ENCODE assay signal across 21 mouse cellular contexts in the genomic region with DNA sequence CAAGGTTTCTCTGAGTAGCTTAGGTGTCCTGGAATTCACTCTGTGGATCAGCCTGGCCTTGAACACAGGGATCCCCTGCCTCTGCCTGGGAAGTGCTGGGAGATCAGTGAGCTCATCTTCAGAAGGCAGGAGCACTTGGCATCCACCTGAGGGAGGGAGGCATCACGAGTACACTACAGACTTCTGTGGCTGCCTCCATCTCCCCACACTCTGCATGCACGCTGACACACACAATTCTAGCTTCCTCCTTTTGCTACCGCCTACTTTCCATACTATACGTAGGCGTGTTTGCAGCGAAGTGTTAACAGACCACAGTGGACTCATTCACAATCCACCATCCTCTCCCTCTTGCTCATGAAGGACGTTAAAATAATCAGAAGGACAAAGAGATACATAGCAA. TPM values are rescaled to one million over a fixed set of nuclear protein-coding genes. Genes with fewer than 3 reads are reported as not detected.
DNase-seq lines count a peak whose midpoint lies in the region; ATAC-seq lines count a peak whose summit lies in the region.
"Had no signal": no experiment of that assay in that cellular context is flagged by ENCODE, and none has a peak within 500 bp of the region (broad histone marks: within the 10 kb centered on the region; RNA-seq: fewer than 3 reads in every experiment).

No protein-coding gene starts in this region.

- no peak for ATAC-seq in megakaryocyte, adult 5-6 weeks (ENCODE audit: poor library complexity, severe bottlenecking)
- ATAC-seq in liver, embryonic 12.5 days, result no peak
- ATAC-seq: activated CD4-positive, CD25-positive, alpha-beta regulatory T cell, adult 4 months; forebrain, postnatal 0 days; intestine, embryonic 16.5 days had no signal

- intact Hi-C loops in left cerebral cortex, postnatal 36 days (cut with DNase I), result no loop called here

- H3K4me1 ChIP-seq in megakaryocyte, embryonic 14.5 days, result peaks cover 23% of the 10 kb centered on the region
- no peaks in the 10 kb centered on the region for H3K4me1 ChIP-seq in liver, embryonic 12.5 days
- H3K4me1 ChIP-seq: hindbrain, embryonic 12.5 days; limb, embryonic 15.5 days; stomach, embryonic 15.5 days had no signal

- no peaks in the 10 kb centered on the region for H3K27me3 ChIP-seq in megakaryocyte, embryonic 14.5 days (replicated peaks)
- no peaks in the 10 kb centered on the region for H3K27me3 ChIP-seq in liver, embryonic 12.5 days (replicated peaks)
- H3K27me3 ChIP-seq: hindbrain, embryonic 12.5 days; limb, embryonic 15.5 days; stomach, embryonic 15.5 days had no signal

- WGBS in liver, embryonic 12.5 days (ENCODE audit: insufficient replicate concordance), result 65% methylated on average over 7 of the region's 7 CpGs

- H3K36me3 ChIP-seq in megakaryocyte, embryonic 14.5 days (replicated peaks; ENCODE audit: low read length), result peaks cover 78% of the 10 kb centered on the region
- H3K36me3 ChIP-seq in liver, embryonic 12.5 days, result peaks cover 50% of the 10 kb centered on the region

- no peak overlapping the region for H3K9ac ChIP-seq in liver, embryonic 12.5 days
- H3K9ac ChIP-seq: forebrain, postnatal 0 days; hindbrain, embryonic 12.5 days; limb, embryonic 15.5 days; stomach, embryonic 15.5 days had no signal

- peak; percentile 69 to 78 for DNase-seq in frontal cortex, adult 2 months (ENCODE audit: extremely low spot score in 1 of 2, low spot score in 1 of 2)
- DNase-seq in left cerebral cortex, postnatal 36 days (ENCODE audit: low spot score in 2 of 2), result peak; percentile 67 to 71
- DNase-seq in urinary bladder, postnatal 4 days (ENCODE audit: low spot score in 2 of 2), result no peak
- DNase-seq in adrenal gland, postnatal 4 days (ENCODE audit: low spot score in 2 of 2), result no peak
- DNase-seq in thymus, postnatal 36 days, result no peak
- DNase-seq: adrenal gland, postnatal 36 days; B cell, adult 2 months; forebrain, postnatal 0 days; lung, adult 2 months; lung, postnatal 4 days; midbrain, embryonic 14.5 days; thymus, postnatal 14 days had no signal

- no peaks in the 10 kb centered on the region for H3K9me3 ChIP-seq in megakaryocyte, embryonic 14.5 days
- H3K9me3 ChIP-seq in liver, embryonic 12.5 days (replicated peaks), result no peaks in the 10 kb centered on the region
- H3K9me3 ChIP-seq: hindbrain, embryonic 12.5 days; limb, embryonic 15.5 days; stomach, embryonic 15.5 days had no signal

- H3K4me3 ChIP-seq in megakaryocyte, embryonic 14.5 days (replicated peaks), result peak overlapping the region; percentile 62
- H3K4me3 ChIP-seq in liver, embryonic 12.5 days, result no peak overlapping the region
- H3K4me3 ChIP-seq: hindbrain, embryonic 12.5 days; limb, embryonic 15.5 days; stomach, embryonic 15.5 days had no signal

- no peak overlapping the region for H3K27ac ChIP-seq in liver, embryonic 12.5 days
- H3K27ac ChIP-seq: hindbrain, embryonic 12.5 days; kidney, postnatal 0 days; limb, embryonic 15.5 days; stomach, embryonic 15.5 days had no signal

- no peak overlapping the region for H3K4me2 ChIP-seq in liver, embryonic 12.5 days
- H3K4me2 ChIP-seq: hindbrain, embryonic 12.5 days; limb, embryonic 15.5 days; stomach, embryonic 15.5 days had no signal

RNA-seq across cellular contexts. Expression of a gene that starts 9.1 kb away (rescaled TPM):
- 5.7 TPM in 1 of 2 replicates, not detected in the other for polyA plus RNA-seq in megakaryocyte, embryonic 14.5 days (2012; ENCODE audit: insufficient read depth, low replicate concordance)
- total RNA-seq in megakaryocyte, adult 5-6 weeks (2015), result 17.1 and 17.6 TPM in 2 replicates
- 11.5 and 13.3 TPM in 2 replicates for total RNA-seq in megakaryocyte, adult 5-6 weeks (2017)
- polyA plus RNA-seq in frontal cortex, adult 2 months (2012; rRNA removed), result 14.1 and 15.3 TPM in 2 replicates
- 10 to 100 TPM; 13.6 to 14.8 TPM for total RNA-seq in left cerebral cortex, postnatal 36 days (2021)
- 10 to 100 TPM; 75.0 to 85.9 TPM for total RNA-seq in adrenal gland, postnatal 4 days (2021)
- polyA plus RNA-seq in liver, embryonic 12.5 days (2016; fragmentation: Nextera tagmentation; extraction: Ambion mirVana), result 42.5 and 42.6 TPM in 2 replicates

RNA-seq across cellular contexts. Expression of a gene that starts 54.8 kb away (rescaled TPM):
- polyA plus RNA-seq in megakaryocyte, embryonic 14.5 days (2012; ENCODE audit: insufficient read depth, low replicate concordance), result 6.6 and 17.6 TPM in 2 replicates
- total RNA-seq in megakaryocyte, adult 5-6 weeks (2015), result 32.9 and 33.7 TPM in 2 replicates
- total RNA-seq in megakaryocyte, adult 5-6 weeks (2017), result 27.1 and 32.0 TPM in 2 replicates
- polyA plus RNA-seq in frontal cortex, adult 2 months (2012; rRNA removed), result 53.1 and 59.1 TPM in 2 replicates
- total RNA-seq in left cerebral cortex, postnatal 36 days (2021), result 10 to 100 TPM; 97.4 to 99.5 TPM
- 10 to 100 TPM; 60.8 to 64.5 TPM for total RNA-seq in adrenal gland, postnatal 4 days (2021)
- 50.7 and 51.2 TPM in 2 replicates for polyA plus RNA-seq in liver, embryonic 12.5 days (2016; fragmentation: Nextera tagmentation; extraction: Ambion mirVana)

RNA-seq across cellular contexts. Expression of a gene that starts 55.0 kb away (rescaled TPM):
- polyA plus RNA-seq in megakaryocyte, embryonic 14.5 days (2012; ENCODE audit: insufficient read depth, low replicate concordance), result 0.36 TPM in 1 of 2 replicates, not detected in the other
- 60.3 and 71.3 TPM in 2 replicates for total RNA-seq in megakaryocyte, adult 5-6 weeks (2015)
- 69.3 and 70.1 TPM in 2 replicates for total RNA-seq in megakaryocyte, adult 5-6 weeks (2017)
- polyA plus RNA-seq in frontal cortex, adult 2 months (2012; rRNA removed), result 42.9 and 43.1 TPM in 2 replicates
- 10 to 100 TPM; 43.5 to 52.4 TPM for total RNA-seq in left cerebral cortex, postnatal 36 days (2021)
- 10 to 100 TPM; 46.3 to 48.9 TPM for total RNA-seq in adrenal gland, postnatal 4 days (2021)
- 7.5 and 8.2 TPM in 2 replicates for polyA plus RNA-seq in liver, embryonic 12.5 days (2016; fragmentation: Nextera tagmentation; extraction: Ambion mirVana)

Comparison
In these comparisons a context has a peak if more than half of its experiments do, and no peak if none do; other contexts are left out.
1. DNase-seq: peak in frontal cortex, adult 2 months (2 of 2) and left cerebral cortex, postnatal 36 days (2 of 2); none in urinary bladder, postnatal 4 days (0 of 2), adrenal gland, postnatal 4 days (0 of 2) and thymus, postnatal 36 days (0 of 2).
2. RNA of a gene that starts 9.1 kb away (total RNA-seq): 75.0 to 85.9 TPM in adrenal gland, postnatal 4 days; 11.5 to 17.6 TPM in megakaryocyte, adult 5-6 weeks and 13.6 to 14.8 TPM in left cerebral cortex, postnatal 36 days; every median in the first group is over 4 times any median in the second.